Mouse (Mus musculus) midbrain, embryonic 12.5 days (tissue): ENCODE data around the gene Tgm2. TPM values are rescaled to one million over a fixed set of nuclear protein-coding genes. Genes with fewer than 3 reads are reported as not detected.

Experiments
- ATAC-seq: fragments of 200-750 bp; cut with Nextera tagmentation; 2 replicates; pipeline ENCODE4 v1.8.0; 2017; ENCODE audit warnings: low read depth, moderate TSS enrichment, moderate library complexity; ENCODE audit not compliant: low FRiP score
- H3K27ac ChIP-seq: fragments of 300-500 bp; sonication (generic); replicated peaks from 2 replicates; pipeline ENCODE4 v1.5.1; 2016; ENCODE audit warnings: mild to moderate bottlenecking
- H3K27me3 ChIP-seq: fragments of 300-500 bp; sonication (generic); 2 replicates; pipeline ENCODE4 v1.6.1; 2016; ENCODE audit warnings: mild to moderate bottlenecking
- H3K36me3 ChIP-seq: fragments of 300-500 bp; sonication (generic); 2 replicates; pipeline ENCODE4 v1.6.1; 2016
- H3K4me1 ChIP-seq: fragments of 300-500 bp; sonication (generic); 2 replicates; pipeline ENCODE4 v1.6.1; 2016
- H3K4me2 ChIP-seq: fragments of 300-500 bp; sonication (generic); replicated peaks from 2 replicates; pipeline ENCODE4 v1.6.1; 2016; ENCODE audit warnings: mild to moderate bottlenecking, moderate library complexity
- H3K4me3 ChIP-seq: fragments of 300-500 bp; sonication (generic); 2 replicates; pipeline ENCODE4 v1.5.1; 2016; ENCODE audit warnings: mild to moderate bottlenecking
- H3K9ac ChIP-seq: fragments of 300-500 bp; sonication (generic); replicated peaks from 2 replicates; pipeline ENCODE4 v1.6.1; 2016; ENCODE audit warnings: mild to moderate bottlenecking, moderate library complexity
- H3K9me3 ChIP-seq: fragments of 300-500 bp; sonication (generic); 2 replicates; pipeline ENCODE4 v1.6.1; 2016; ENCODE audit warnings: mild to moderate bottlenecking
- WGBS: fragments of 180-500 bp; shearing (Covaris S2); methylation state at CpG from one replicate; pipeline ENCODE4 v1.1.7; 2016; 5-methylcytosine and 5-hydroxymethylcytosine counted together
- polyA plus RNA-seq: library from polyadenylated mRNA; unstranded; fragments of >200 nt; fragmentation: Nextera tagmentation; extraction: Ambion mirVana; gene quantifications from 2 replicates; pipeline ENCODE4 v1.2.1, GENCODE M21; 2016

Tgm2 gene
- polyA plus RNA-seq, 1 experiment from 2014 or later: 16.2 TPM

DNA sequence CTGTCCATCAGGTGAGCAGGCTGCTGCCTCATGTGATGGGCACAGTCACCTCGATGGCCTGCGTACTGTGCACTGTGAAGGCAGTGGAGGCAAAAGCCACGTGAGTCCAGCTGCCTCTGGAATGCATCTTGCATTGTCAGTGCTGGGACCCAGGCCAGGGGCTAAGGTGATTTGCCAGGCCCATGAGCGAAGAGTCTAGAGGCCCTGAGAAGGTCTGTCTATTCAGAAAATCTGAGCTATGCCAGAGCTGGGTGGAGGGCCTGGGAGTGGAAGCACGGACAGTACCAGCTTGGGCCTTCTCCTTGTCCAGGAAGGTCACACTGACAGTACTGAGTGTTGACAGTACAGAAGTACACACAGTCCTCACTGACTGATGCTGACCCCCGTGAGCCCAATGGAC is 23.4 kb downstream of the Tgm2 start:
- H3K9me3 ChIP-seq: no peaks in the 10 kb centered on the region
- no peaks in the 10 kb centered on the region for H3K36me3 ChIP-seq
- WGBS: 82% methylated on average over 6 of the region's 6 CpGs
- H3K27me3 ChIP-seq: no peaks in the 10 kb centered on the region
- H3K9ac ChIP-seq: no peak overlapping the region
- H3K4me3 ChIP-seq: no peak overlapping the region
- H3K4me1 ChIP-seq: 0 out of 2 replicates have a peak, but pooled peaks cover 5% of the 10 kb centered on the region
- ATAC-seq: no peak
- H3K27ac ChIP-seq: no peak overlapping the region
- no peak overlapping the region for H3K4me2 ChIP-seq

- Histone ChIP-seq H3K27me3 (no peaks in the 10 kb centered on the region), H3K4me2 (no peak overlapping the region), H3K36me3 (no peaks in the 10 kb centered on the region), H3K9ac (no peak overlapping the region; the same call in 1 of the 2 replicates), H3K4me1 (0 out of 2 replicates have a peak, but pooled peaks cover 5% of the 10 kb centered on the region), H3K9me3 (no peaks in the 10 kb centered on the region), H3K4me3 (no peak overlapping the region), H3K27ac (no peak overlapping the region)
- no peak for ATAC-seq
- WGBS: 86% methylated on average over 10 of the region's 12 CpGs
Measured at GRCm38 (mm10) chr2:158121645-158122326, 24.4 kb downstream of the Tgm2 start.

DNA sequence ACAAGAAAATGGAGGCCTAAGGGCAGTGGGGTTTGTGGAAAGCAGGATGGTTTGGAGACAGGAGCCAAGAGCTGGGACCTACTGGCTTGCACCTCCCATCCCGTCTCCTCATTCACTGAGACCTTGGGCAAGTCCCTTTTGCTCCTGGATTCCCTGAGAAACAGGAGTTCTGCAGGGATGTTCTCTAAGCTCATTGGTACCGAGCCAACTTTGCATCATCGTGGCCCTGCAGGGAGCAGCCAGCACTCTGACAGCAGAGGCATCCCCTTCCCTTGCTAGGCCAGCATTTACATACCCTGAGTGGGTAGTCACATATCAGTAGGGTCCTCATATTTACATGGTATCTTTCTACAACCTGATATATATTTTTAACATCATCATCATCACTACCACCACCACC is 25.4 kb downstream of the Tgm2 start:
- Histone ChIP-seq H3K9me3 (no peaks in the 10 kb centered on the region), H3K9ac (no peak overlapping the region), H3K4me2 (no peak overlapping the region), H3K27ac (no peak overlapping the region), H3K4me3 (no peak overlapping the region), H3K36me3 (no peaks in the 10 kb centered on the region), H3K4me1 (0 out of 2 replicates have a peak, but pooled peaks cover 5% of the 10 kb centered on the region), H3K27me3 (no peaks in the 10 kb centered on the region)
- no peak for ATAC-seq
- 86% methylated on average over 3 of the region's 3 CpGs for WGBS

DNA sequence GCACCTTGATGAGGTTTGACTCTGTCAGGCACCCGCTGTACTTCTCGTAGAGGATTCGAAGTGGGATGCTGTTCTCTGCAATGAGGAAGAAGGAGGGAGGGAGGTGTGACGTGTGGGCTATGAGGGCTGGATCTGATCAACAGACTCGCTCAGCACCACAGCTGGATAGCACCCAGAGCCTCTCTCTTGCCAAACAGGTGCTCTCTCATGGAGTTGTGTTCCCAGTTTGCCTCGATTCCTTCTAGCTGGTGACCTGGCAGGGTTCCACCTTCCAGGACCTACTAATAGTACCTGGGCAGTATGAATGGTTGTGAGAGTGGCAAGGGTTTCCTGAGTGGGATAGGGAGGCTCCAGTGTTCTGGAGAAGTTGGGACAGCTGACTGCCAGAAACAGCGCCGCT is 26.0 kb downstream of the Tgm2 start:
- ATAC-seq: no peak
- H3K4me1 ChIP-seq: 0 out of 2 replicates have a peak, but pooled peaks cover 5% of the 10 kb centered on the region
- 86% methylated on average over 8 of the region's 8 CpGs for WGBS

DNA sequence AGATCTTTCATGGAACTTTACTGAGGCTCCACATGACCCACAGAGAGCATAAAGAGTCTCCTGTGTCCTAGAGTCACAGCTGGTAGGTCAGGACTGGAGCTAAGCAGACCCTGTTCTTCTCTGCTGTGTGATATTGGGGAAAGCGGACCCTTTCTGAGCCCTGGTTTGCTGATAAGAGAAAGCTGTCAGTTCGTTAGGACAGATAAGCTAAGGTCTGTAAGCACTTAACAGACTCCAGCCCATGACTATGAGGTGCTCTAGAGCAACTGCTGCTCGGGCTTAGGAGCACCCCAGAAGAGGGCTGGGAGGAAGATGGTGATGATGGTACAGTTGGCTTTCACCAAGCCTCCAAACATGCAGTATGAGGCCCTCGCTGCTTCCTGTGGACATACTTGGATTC is 27.1 kb downstream of the Tgm2 start:
- no peaks in the 10 kb centered on the region for H3K9me3 ChIP-seq
- H3K36me3 ChIP-seq: no peaks in the 10 kb centered on the region
- no peak overlapping the region for H3K27ac ChIP-seq
- H3K9ac ChIP-seq: no peak overlapping the region
- WGBS: 80% methylated on average over 4 of the region's 4 CpGs
- H3K4me1 ChIP-seq: 0 out of 2 replicates have a peak, but pooled peaks cover 5% of the 10 kb centered on the region
- H3K4me2 ChIP-seq: no peak overlapping the region
- no peaks in the 10 kb centered on the region for H3K27me3 ChIP-seq
- ATAC-seq: no peak
- no peak overlapping the region for H3K4me3 ChIP-seq

More for the DNA sequence above, 26.0 kb downstream of the Tgm2 start:
- no peak overlapping the region for H3K27ac ChIP-seq
- no peak overlapping the region for H3K4me2 ChIP-seq
- no peaks in the 10 kb centered on the region for H3K36me3 ChIP-seq
- no peaks in the 10 kb centered on the region for H3K27me3 ChIP-seq
- H3K4me3 ChIP-seq: no peak overlapping the region
- no peaks in the 10 kb centered on the region for H3K9me3 ChIP-seq
- no peak overlapping the region for H3K9ac ChIP-seq

- H3K27ac ChIP-seq: no peak overlapping the region
Measured at GRCm38 (mm10) chr2:158116653-158117052, 29.6 kb downstream of the Tgm2 start.

GRCm38 (mm10) chr2:158115838-158116453 is 30.3 kb downstream of the Tgm2 start:
- no peaks in the 10 kb centered on the region for H3K36me3 ChIP-seq
- no peaks in the 10 kb centered on the region for H3K9me3 ChIP-seq
- 87% methylated on average over 3 of the region's 3 CpGs for WGBS
- H3K27me3 ChIP-seq: no peaks in the 10 kb centered on the region
- ATAC-seq: no peak
- no peak overlapping the region for H3K27ac ChIP-seq
- H3K9ac ChIP-seq: no peak overlapping the region
- no peak overlapping the region for H3K4me2 ChIP-seq
- H3K4me1 ChIP-seq: no peaks in the 10 kb centered on the region
- H3K4me3 ChIP-seq: no peak overlapping the region

More at GRCm38 (mm10) chr2:158116653-158117052, 29.6 kb downstream of the Tgm2 start:
- no peak overlapping the region for H3K4me2 ChIP-seq
- H3K9me3 ChIP-seq: no peaks in the 10 kb centered on the region
- 0 out of 2 replicates have a peak, but pooled peaks cover 3% of the 10 kb centered on the region for H3K4me1 ChIP-seq
- ATAC-seq: no peak
- no peaks in the 10 kb centered on the region for H3K36me3 ChIP-seq
- H3K9ac ChIP-seq: no peak overlapping the region
- H3K27me3 ChIP-seq: no peaks in the 10 kb centered on the region
- WGBS: 67% methylated on average over 6 of the region's 6 CpGs
- H3K4me3 ChIP-seq: no peak overlapping the region

DNA sequence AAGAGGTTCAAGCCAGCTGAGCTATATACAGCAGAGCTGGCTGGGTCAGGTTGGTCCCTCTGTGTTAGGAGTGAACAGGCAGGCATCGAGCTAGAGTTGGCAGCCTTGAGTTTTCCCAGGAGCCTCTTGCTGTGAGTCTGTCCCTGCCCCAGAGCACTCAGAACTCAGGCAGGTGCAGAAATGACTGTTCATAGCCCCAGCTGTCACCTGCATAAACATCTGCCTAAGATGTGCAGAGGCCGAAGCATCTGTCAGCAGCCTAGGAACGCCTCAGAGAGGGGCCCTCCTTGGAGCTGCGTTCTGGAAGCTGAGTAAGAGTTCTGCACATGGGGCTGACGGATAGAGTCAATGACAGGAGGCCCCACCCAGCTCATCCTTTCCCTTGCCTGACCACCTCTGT is 31.3 kb downstream of the Tgm2 start:
- no peak for ATAC-seq
- Histone ChIP-seq H3K9me3 (no peaks in the 10 kb centered on the region), H3K27me3 (no peaks in the 10 kb centered on the region), H3K4me1 (no peaks in the 10 kb centered on the region), H3K4me3 (no peak overlapping the region), H3K9ac (no peak overlapping the region), H3K4me2 (no peak overlapping the region), H3K27ac (no peak overlapping the region), H3K36me3 (no peaks in the 10 kb centered on the region)
- 74% methylated on average over 5 of the region's 5 CpGs for WGBS

DNA sequence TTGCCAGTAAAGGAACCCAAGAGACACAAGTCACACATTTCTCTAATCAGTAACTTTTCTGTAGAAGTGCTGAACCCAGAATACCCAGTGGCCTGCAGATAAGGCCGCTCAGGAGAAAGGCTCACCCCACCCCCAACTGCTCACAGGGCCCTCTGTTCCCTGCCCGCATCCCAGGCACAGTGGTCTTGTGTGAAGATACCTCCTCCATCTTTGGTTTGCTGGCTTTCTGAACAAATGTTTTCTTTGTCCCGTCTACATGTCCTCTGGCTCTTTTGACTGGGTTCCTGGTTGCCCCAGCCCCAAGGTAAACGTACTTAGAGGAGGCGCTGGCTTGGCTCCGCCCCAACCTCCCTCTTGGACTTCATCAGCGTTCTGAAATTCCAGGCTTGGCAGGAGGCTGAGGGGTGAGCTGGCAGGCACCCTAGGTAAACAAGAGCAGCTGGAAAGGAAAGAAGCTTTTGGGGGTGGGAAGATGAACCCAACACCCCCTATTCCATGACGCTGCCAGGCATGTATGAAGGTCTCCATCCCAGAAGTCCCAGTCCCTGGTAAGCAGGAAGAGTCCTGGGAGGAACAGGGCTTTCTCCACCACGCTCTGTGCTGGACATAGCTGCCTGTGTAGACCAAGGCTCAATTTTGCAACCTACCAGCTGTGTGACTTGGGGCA is 32.5 kb downstream of the Tgm2 start:
- no peaks in the 10 kb centered on the region for H3K4me1 ChIP-seq
- no peaks in the 10 kb centered on the region for H3K9me3 ChIP-seq
- H3K27me3 ChIP-seq: no peaks in the 10 kb centered on the region
- H3K27ac ChIP-seq: no peak overlapping the region
- no peak overlapping the region for H3K9ac ChIP-seq
- 39% methylated on average over 9 of the region's 9 CpGs for WGBS
- H3K4me3 ChIP-seq: no peak overlapping the region
- no peak for ATAC-seq
- no peaks in the 10 kb centered on the region for H3K36me3 ChIP-seq
- H3K4me2 ChIP-seq: no peak overlapping the region

DNA sequence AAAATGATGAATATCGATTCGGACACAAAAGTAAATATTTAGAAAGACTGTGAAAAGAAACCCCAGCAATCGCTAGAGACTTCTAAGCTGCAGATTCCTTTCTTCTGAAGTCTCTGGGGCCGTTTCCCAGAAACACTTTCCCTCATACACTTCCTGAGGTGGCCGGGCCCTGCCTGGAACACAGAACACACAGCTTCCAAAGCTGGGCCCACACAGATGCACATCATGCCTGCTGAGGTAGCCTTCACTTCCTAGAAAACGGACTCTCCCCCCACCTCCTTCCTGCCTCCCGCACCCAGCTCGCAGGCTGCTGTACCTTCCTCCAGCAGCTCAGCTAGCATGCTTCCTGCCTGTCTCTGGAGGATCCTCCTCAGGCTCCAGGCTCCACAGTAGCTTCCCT is 36.7 kb downstream of the Tgm2 start:
- Histone ChIP-seq H3K4me2 (no peak overlapping the region), H3K36me3 (no peaks in the 10 kb centered on the region), H3K27me3 (no peaks in the 10 kb centered on the region), H3K4me3 (no peak overlapping the region), H3K9me3 (no peaks in the 10 kb centered on the region), H3K27ac (no peak overlapping the region), H3K4me1 (no peaks in the 10 kb centered on the region), H3K9ac (no peak overlapping the region)
- 66% methylated on average over 8 of the region's 8 CpGs for WGBS
- no peak for ATAC-seq

GRCm38 (mm10) chr2:158106947-158107587 is 39.2 kb downstream of the Tgm2 start:
- Histone ChIP-seq H3K27me3 (0 out of 2 replicates have a peak, but pooled peaks cover 2% of the 10 kb centered on the region), H3K4me3 (no peak overlapping the region), H3K4me1 (no peaks in the 10 kb centered on the region), H3K9ac (no peak overlapping the region), H3K27ac (no peak overlapping the region), H3K9me3 (no peaks in the 10 kb centered on the region), H3K4me2 (no peak overlapping the region), H3K36me3 (no peaks in the 10 kb centered on the region)
- 44% methylated on average over 6 of the region's 6 CpGs for WGBS
- ATAC-seq: no peak

DNA sequence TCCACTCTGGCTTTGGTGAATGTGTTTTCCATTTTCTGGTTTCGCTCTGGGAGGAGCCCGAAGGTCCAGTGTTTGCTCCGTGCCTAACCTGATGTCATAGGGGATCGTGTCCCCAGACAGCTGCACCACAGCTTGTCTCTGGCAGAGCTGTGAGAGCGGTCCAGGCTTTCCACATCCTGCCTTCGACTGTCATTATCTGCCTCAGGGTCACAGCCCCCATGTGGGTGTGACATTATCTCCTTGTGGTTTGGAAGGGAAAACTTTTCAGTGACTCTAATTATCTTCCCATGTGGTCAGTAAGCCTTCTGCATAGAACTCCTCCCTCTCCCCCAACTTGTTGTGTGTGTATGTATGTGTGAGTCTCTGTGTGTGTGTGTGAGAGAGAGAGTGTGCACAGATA is 40.6 kb downstream of the Tgm2 start:
- H3K27me3 ChIP-seq: 0 out of 2 replicates have a peak, but pooled peaks cover 3% of the 10 kb centered on the region
- whole genome bisulfite sequencing: 88% methylated on average over 6 of the region's 6 CpGs
- no peak for ATAC-seq
- H3K4me1 ChIP-seq: no peaks in the 10 kb centered on the region
- no peaks in the 10 kb centered on the region for H3K9me3 ChIP-seq
- H3K4me3 ChIP-seq: no peak overlapping the region
- no peaks in the 10 kb centered on the region for H3K36me3 ChIP-seq
- H3K4me2 ChIP-seq: no peak overlapping the region
- H3K27ac ChIP-seq: no peak overlapping the region
- H3K9ac ChIP-seq: no peak overlapping the region
